Mouse (Mus musculus): ENCODE measurements around the gene Akna. TPM values are rescaled to one million over a fixed set of nuclear protein-coding genes. Genes with fewer than 3 reads are reported as not detected.

Akna gene
- 2.7 TPM in 2 replicates for total RNA-seq (2012; rRNA removed)

GRCm38 (mm10) chr4:63403040-63403959, at the start of gene Akna:
Gene Akna, minus strand, starts transcription at chr4:63403354.
- Histone ChIP-seq H3K9me3 (ENCODE audit: control insufficient read depth, insufficient read depth, low read depth, low read length) (no peaks in the 10 kb centered on the region), H3K4me1 (ENCODE audit: control insufficient read depth in 2 of 2, insufficient read depth in 2 of 2, low read length in 2 of 2, poor library complexity in 1 of 2) (peaks cover 3 to 8% of the 10 kb centered on the region in 2 experiments; a peak in 1 of 4 replicates), H3K36me3 (ENCODE audit: control insufficient read depth, insufficient read depth, low read length, poor library complexity, severe bottlenecking) (no peaks in the 10 kb centered on the region), H3K27ac (ENCODE audit: insufficient read depth, low read depth, low read length, poor library complexity, severe bottlenecking) (no peak within 1 kb of the TSS), H3K9ac (ENCODE audit: insufficient read depth, low read depth, low read length, poor library complexity, severe bottlenecking) (no peak within 1 kb of the TSS; the same call in 1 of the 2 replicates), H3K4me3 (ENCODE audit: insufficient read depth in 1 of 2, low read depth in 1 of 2, low read length in 2 of 2, poor library complexity in 1 of 2, severe bottlenecking in 1 of 2) (no peak within 1 kb of the TSS)
- DNase-seq (ENCODE audit: low read depth, low spot score) = no peak
- no peak for TF ChIP-seq MAFK (IDR thresholded peaks at IDR 0.05; ENCODE audit: insufficient read depth, low read depth, low read length)
- TF ChIP-seq HCFC1 (IDR thresholded peaks at IDR 0.05; ENCODE audit: borderline replicate concordance, insufficient read depth, low read length) = no peak
- TF ChIP-seq ZC3H11A (IDR thresholded peaks at IDR 0.05; ENCODE audit: borderline replicate concordance, low read depth, low read length) = no peak
- no peak for TF ChIP-seq CHD2 (IDR thresholded peaks at IDR 0.05; ENCODE audit: low read depth, low read length)
- TF ChIP-seq ZNF384 (IDR thresholded peaks at IDR 0.05; ENCODE audit: low read depth, low read length) = no peak
- in situ Hi-C loops (cut with MboI; ENCODE audit: low sequenced_read_pairs in 2 of 2, unreplicated experiment in 2 of 2) = no loop called here

GRCm38 (mm10) chr4:63452555-63452954, 49.4 kb upstream of the Akna start:
- Histone ChIP-seq H3K27ac (ENCODE audit: insufficient read depth, low read depth, low read length, poor library complexity, severe bottlenecking) (no peak overlapping the region), H3K9ac (ENCODE audit: insufficient read depth, low read depth, low read length, poor library complexity, severe bottlenecking) (no peak overlapping the region), H3K9me3 (ENCODE audit: control insufficient read depth, insufficient read depth, low read depth, low read length) (no peaks in the 10 kb centered on the region), H3K4me1 (ENCODE audit: control insufficient read depth in 2 of 2, insufficient read depth in 2 of 2, low read length in 2 of 2, poor library complexity in 1 of 2) (peaks cover 4 to 26% of the 10 kb centered on the region in 2 experiments; a peak in 3 of 4 replicates), H3K36me3 (ENCODE audit: control insufficient read depth, insufficient read depth, low read length, poor library complexity, severe bottlenecking) (no peaks in the 10 kb centered on the region; the same call in 1 of the 2 replicates), H3K4me3 (ENCODE audit: insufficient read depth in 1 of 2, low read depth in 1 of 2, low read length in 2 of 2, poor library complexity in 1 of 2, severe bottlenecking in 1 of 2) (no peak overlapping the region)
- in situ Hi-C loops (cut with MboI; ENCODE audit: low sequenced_read_pairs in 2 of 2, unreplicated experiment in 2 of 2) = no loop called here
- no peak for DNase-seq (ENCODE audit: low read depth, low spot score)
- TF ChIP-seq ZNF384 (IDR thresholded peaks at IDR 0.05; ENCODE audit: low read depth, low read length) (no peak), MAFK (IDR thresholded peaks at IDR 0.05; ENCODE audit: insufficient read depth, low read depth, low read length) (no peak), HCFC1 (IDR thresholded peaks at IDR 0.05; ENCODE audit: borderline replicate concordance, insufficient read depth, low read length) (no peak), CHD2 (IDR thresholded peaks at IDR 0.05; ENCODE audit: low read depth, low read length) (no peak), ZC3H11A (IDR thresholded peaks at IDR 0.05; ENCODE audit: borderline replicate concordance, low read depth, low read length) (no peak)

GRCm38 (mm10) chr4:63450551-63450950, 47.4 kb upstream of the Akna start:
- no peak overlapping the region for H3K9ac ChIP-seq (ENCODE audit: insufficient read depth, low read depth, low read length, poor library complexity, severe bottlenecking)
- peaks cover 2 to 15% of the 10 kb centered on the region in 2 experiments; a peak in 2 of 4 replicates for H3K4me1 ChIP-seq (ENCODE audit: control insufficient read depth in 2 of 2, insufficient read depth in 2 of 2, low read length in 2 of 2, poor library complexity in 1 of 2)

GRCm38 (mm10) chr4:63444362-63445066, 41.4 kb upstream of the Akna start:
- Histone ChIP-seq H3K9ac (ENCODE audit: insufficient read depth, low read depth, low read length, poor library complexity, severe bottlenecking) (no peak overlapping the region), H3K4me1 (ENCODE audit: control insufficient read depth in 2 of 2, insufficient read depth in 2 of 2, low read length in 2 of 2, poor library complexity in 1 of 2) (peaks cover 0 to 5% of the 10 kb centered on the region in 2 experiments; a peak in 2 of 4 replicates), H3K36me3 (ENCODE audit: control insufficient read depth, insufficient read depth, low read length, poor library complexity, severe bottlenecking) (no peaks in the 10 kb centered on the region; the same call in 1 of the 2 replicates), H3K4me3 (ENCODE audit: insufficient read depth in 1 of 2, low read depth in 1 of 2, low read length in 2 of 2, poor library complexity in 1 of 2, severe bottlenecking in 1 of 2) (no peak overlapping the region), H3K9me3 (ENCODE audit: control insufficient read depth, insufficient read depth, low read depth, low read length) (no peaks in the 10 kb centered on the region), H3K27ac (ENCODE audit: insufficient read depth, low read depth, low read length, poor library complexity, severe bottlenecking) (no peak overlapping the region)
- TF ChIP-seq CHD2 (IDR thresholded peaks at IDR 0.05; ENCODE audit: low read depth, low read length) (no peak), MAFK (IDR thresholded peaks at IDR 0.05; ENCODE audit: insufficient read depth, low read depth, low read length) (no peak), HCFC1 (IDR thresholded peaks at IDR 0.05; ENCODE audit: borderline replicate concordance, insufficient read depth, low read length) (no peak), ZNF384 (IDR thresholded peaks at IDR 0.05; ENCODE audit: low read depth, low read length) (no peak), ZC3H11A (IDR thresholded peaks at IDR 0.05; ENCODE audit: borderline replicate concordance, low read depth, low read length) (no peak)
- in situ Hi-C loops (cut with MboI; ENCODE audit: low sequenced_read_pairs in 2 of 2, unreplicated experiment in 2 of 2) = no loop called here
- DNase-seq (ENCODE audit: low read depth, low spot score) = no peak

More at GRCm38 (mm10) chr4:63450551-63450950, 47.4 kb upstream of the Akna start:
- in situ Hi-C loops (cut with MboI; ENCODE audit: low sequenced_read_pairs in 2 of 2, unreplicated experiment in 2 of 2) = no loop called here
- no peaks in the 10 kb centered on the region; the same call in 1 of the 2 replicates for H3K36me3 ChIP-seq (ENCODE audit: control insufficient read depth, insufficient read depth, low read length, poor library complexity, severe bottlenecking)
- H3K4me3 ChIP-seq (ENCODE audit: insufficient read depth in 1 of 2, low read depth in 1 of 2, low read length in 2 of 2, poor library complexity in 1 of 2, severe bottlenecking in 1 of 2) = no peak overlapping the region
- H3K27ac ChIP-seq (ENCODE audit: insufficient read depth, low read depth, low read length, poor library complexity, severe bottlenecking) = no peak overlapping the region
- no peak for DNase-seq (ENCODE audit: low read depth, low spot score)
- no peak for TF ChIP-seq CHD2 (IDR thresholded peaks at IDR 0.05; ENCODE audit: low read depth, low read length)
- TF ChIP-seq HCFC1 (IDR thresholded peaks at IDR 0.05; ENCODE audit: borderline replicate concordance, insufficient read depth, low read length) = no peak
- TF ChIP-seq ZC3H11A (IDR thresholded peaks at IDR 0.05; ENCODE audit: borderline replicate concordance, low read depth, low read length) = no peak
- no peak for TF ChIP-seq MAFK (IDR thresholded peaks at IDR 0.05; ENCODE audit: insufficient read depth, low read depth, low read length)
- no peak for TF ChIP-seq ZNF384 (IDR thresholded peaks at IDR 0.05; ENCODE audit: low read depth, low read length)
- H3K9me3 ChIP-seq (ENCODE audit: control insufficient read depth, insufficient read depth, low read depth, low read length) = no peaks in the 10 kb centered on the region
